Mouse (Mus musculus) G1E-ER4 (cell line): ENCODE data around the gene Ppox. TPM values are rescaled to one million over a fixed set of nuclear protein-coding genes. Genes with fewer than 3 reads are reported as not detected.

Source experiments
- GATA1 ChIP-seq: IDR thresholded peaks from one replicate; pipeline ENCODE4 v1.8.0; 2012; ENCODE audit warnings: low read length, inconsistent platforms
- polyA plus RNA-seq: library from polyadenylated mRNA; stranded (reverse); fragments of >175 nt; gene quantifications from 2 replicates; pipeline ENCODE4 v1.2.3, GENCODE M21; 2012

Ppox gene
- polyA plus RNA-seq, 1 experiment = 38.6 TPM

DNA sequence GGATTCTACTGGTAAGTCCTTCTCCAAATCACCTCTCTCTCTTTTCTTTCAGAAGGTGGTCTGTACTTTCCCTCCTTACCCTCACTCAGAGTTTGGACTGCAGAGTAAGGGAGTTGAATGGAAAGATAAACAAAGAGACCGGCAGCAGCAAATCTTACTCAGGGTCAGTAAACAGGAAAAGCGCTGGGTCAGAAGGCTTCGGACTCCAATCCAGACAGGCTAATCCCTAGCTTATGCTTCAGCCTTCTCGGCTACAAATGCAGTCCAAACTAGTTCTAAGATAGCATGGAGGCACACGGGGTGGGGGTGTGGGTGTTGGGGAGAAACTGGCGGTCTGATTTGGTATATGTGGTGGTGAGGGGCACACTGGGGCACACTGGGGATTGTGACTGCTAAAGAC lies 43.5 kb downstream of the Ppox start:
- TF ChIP-seq GATA1 = no peak

GRCm38 (mm10) chr1:171235791-171236190 lies 45.2 kb downstream of the Ppox start:
- TF ChIP-seq GATA1 = no peak

DNA sequence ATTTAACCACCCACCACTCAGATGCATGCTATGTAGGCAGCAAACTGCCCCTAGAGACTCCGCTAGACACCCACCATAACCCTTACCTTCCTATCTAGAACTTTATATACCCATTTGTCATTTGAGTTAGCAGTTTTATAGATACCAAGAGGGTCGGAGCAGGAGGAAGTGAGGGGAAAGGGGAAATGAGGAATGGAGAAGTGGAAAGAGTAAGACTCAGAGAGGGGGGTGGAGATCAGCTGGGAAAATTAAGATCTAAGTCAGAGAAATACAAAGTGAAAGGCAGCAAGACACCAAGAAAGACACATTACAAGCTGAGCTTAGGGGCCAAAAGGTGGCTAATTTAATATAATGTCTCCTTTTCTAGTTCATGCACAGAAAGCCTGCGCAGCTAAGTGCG lies 46.4 kb downstream of the Ppox start:
- TF ChIP-seq GATA1 = no peak

DNA sequence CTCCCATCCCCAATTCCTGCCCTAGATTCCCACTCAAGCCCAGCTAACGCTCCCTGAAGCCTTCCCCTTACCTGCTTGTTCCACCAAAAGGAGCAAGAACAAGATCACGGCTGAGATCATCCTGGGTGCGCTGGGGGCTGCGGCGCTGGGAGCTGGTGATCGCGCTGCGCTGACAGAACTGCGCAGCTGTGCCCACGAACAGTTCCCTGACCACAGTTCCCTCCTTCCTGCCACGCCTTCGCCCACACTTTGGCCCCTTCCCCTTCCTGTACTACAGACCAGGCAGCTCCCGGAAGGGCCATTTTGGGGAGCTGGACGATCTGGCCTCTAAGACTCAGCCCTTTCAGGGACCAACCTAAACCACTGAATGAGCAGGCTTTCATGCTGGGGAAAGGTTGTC lies 46.9 kb downstream of the Ppox start, which contains the start of gene Fcer1g:
Fcer1g (minus strand) TSS at position 240 of the 400 bp plus-strand sequence.
- no peak for TF ChIP-seq GATA1

DNA sequence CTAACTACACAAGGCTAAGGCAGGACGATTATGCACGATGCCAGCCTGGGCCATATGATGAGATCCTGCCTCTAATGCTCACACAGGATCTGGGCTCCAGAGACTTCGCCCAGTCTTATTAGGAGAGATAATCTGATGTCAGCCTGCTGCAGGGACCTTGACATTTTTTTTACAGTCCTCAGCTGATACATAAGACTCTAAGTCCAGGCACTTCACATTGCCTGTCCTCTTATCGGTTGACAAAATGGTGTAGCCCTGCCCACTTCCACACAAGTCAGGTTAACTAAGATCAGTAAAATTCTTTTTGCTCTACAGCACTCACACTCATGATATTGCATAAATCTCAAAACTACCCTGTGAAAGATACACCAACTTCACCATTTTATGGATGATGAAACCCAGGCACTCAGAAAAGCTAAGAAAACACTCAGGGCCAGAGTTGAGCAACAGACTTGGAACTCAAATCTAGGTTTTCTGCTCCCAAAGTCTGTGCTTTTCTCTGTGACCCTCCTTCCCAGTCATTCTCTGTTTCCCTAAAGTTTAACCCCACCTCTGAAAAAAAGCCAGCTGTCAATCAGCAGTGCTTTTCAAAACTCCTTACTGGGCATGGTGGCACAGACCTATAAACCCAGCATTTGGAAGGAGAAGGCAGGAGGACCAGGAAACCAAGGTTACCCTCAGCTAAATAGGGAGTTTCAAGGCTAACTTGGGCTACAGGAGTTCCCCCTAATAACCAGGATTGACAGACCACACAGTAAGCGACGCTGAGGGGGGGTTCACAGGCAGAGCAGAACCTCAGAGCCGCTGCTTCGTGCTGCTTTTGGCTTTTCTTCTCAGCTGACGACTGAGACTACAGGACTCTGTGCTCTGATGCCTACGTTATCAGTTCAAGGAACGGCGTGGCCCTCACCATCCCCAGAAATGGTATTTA lies 47.9 kb downstream of the Ppox start:
- TF ChIP-seq GATA1 = no peak

DNA sequence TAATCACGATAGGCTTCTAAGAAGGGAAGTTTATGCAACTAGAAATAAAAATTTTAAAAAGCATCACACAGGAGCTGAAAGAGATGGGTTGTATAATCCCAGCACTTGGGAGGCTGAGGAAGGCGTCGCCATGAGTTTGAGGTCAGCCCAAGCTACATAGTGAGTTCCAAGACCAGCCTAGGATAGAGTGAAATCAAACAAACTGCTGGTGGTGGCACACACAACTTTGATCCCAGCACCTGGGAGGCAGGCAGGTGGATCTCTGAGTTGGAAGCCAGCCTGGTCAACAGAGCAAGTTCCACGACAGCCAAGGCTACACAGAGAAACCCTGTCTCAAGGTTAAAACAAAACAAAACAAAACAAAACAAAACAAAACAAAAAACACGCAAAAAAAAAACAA lies 48.6 kb downstream of the Ppox start:
- TF ChIP-seq GATA1 = no peak

- no peak for TF ChIP-seq GATA1
Measured at GRCm38 (mm10) chr1:171231844-171232243, 49.1 kb downstream of the Ppox start.

DNA sequence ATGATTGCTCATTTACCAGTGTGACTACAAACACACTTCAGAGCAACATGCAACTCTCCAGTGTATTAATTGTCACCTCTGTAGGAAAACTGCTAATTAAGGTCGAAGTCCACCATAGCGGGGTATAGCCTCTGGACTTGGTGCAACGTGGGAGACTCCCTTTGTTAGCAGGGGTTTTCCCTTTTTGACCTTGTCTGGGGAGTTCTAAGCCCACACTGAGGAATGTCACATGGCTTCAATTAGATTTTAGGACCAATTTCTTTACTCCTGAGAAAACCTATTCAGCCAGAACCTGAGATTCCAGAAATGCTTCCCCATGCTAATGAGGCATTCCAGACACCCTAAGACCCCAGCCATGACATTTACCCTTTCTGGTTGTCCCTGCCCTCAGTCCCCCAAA lies 50.8 kb downstream of the Ppox start:
- TF ChIP-seq GATA1 = no peak

DNA sequence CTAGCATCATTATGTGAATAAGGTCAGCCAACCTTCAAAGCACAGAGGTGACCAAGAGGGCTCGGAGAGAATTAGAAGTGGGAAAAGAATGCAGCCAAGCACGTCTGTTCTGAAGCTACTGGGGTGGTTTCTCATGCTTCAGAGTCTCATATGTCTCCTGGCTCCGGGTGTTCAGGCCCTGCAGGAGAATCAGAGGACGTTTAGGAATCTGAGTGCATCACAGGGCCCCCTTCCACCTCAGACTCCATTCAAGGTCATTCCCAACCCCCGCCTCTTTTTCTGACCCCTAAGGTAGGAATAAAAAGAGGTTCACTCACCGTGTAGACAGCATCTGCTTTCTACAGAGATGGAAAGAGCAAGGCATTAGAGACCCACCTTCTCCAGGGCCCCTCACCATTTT lies 51.2 kb downstream of the Ppox start:
- TF ChIP-seq GATA1 = no peak

GRCm38 (mm10) chr1:171227879-171228278 lies 53.1 kb downstream of the Ppox start:
- no peak for TF ChIP-seq GATA1

- TF ChIP-seq GATA1 = no peak
Measured at GRCm38 (mm10) chr1:171226780-171227179, 54.2 kb downstream of the Ppox start.

Other genes starting within 250 kb of the Ppox start
- 0.04 and 0.13 TPM in 2 replicates for gene Fcgr3, start 216.3 kb downstream of the Ppox start, polyA plus RNA-seq
- gene Cfap126, start 167.3 kb downstream of the Ppox start, polyA plus RNA-seq = 0.67 and 1.5 TPM in 2 replicates
- gene Sdhc, start 130.6 kb downstream of the Ppox start, polyA plus RNA-seq = 51.9 and 128 TPM in 2 replicates
- gene Mpz, start 130.5 kb downstream of the Ppox start, polyA plus RNA-seq = 0.14 TPM in 1 of 2 replicates, not detected in the other
- gene Pcp4l1, start 84.9 kb downstream of the Ppox start, polyA plus RNA-seq = not detected in 2 replicates
- gene Nr1i3, start 67.2 kb downstream of the Ppox start, polyA plus RNA-seq = 0.40 and 0.42 TPM in 2 replicates
- gene Tomm40l, start 58.7 kb downstream of the Ppox start, polyA plus RNA-seq = 50.2 and 61.5 TPM in 2 replicates
- gene Apoa2, start 56.1 kb downstream of the Ppox start, polyA plus RNA-seq = not detected in 2 replicates
- gene Fcer1g, start 46.8 kb downstream of the Ppox start, polyA plus RNA-seq = not detected in 2 replicates
- gene Adamts4, start 30.8 kb downstream of the Ppox start, polyA plus RNA-seq = 0.09 TPM in 2 replicates
- gene Ndufs2, start 29.8 kb downstream of the Ppox start, polyA plus RNA-seq = 40.4 and 106 TPM in 2 replicates
- gene B4galt3, start 10.9 kb downstream of the Ppox start, polyA plus RNA-seq = 26.9 and 32.7 TPM in 2 replicates
- gene Usp21, start 6.8 kb upstream of the Ppox start, polyA plus RNA-seq = 49.8 and 54.4 TPM in 2 replicates
- gene Ufc1, start 13.8 kb upstream of the Ppox start, polyA plus RNA-seq = 51.5 and 62.9 TPM in 2 replicates
- 25.2 and 28.3 TPM in 2 replicates for gene Dedd, start 48.0 kb upstream of the Ppox start, polyA plus RNA-seq
- gene Nit1, start 64.5 kb upstream of the Ppox start, polyA plus RNA-seq = 14.2 and 16.9 TPM in 2 replicates
- 19.0 and 19.9 TPM in 2 replicates for gene Pfdn2, start 64.5 kb upstream of the Ppox start, polyA plus RNA-seq
- 0.48 and 0.63 TPM in 2 replicates for gene Klhdc9, start 79.6 kb upstream of the Ppox start, polyA plus RNA-seq
- not detected in 2 replicates for gene Nectin4, start 88.9 kb upstream of the Ppox start, polyA plus RNA-seq
- gene Arhgap30, start 107.8 kb upstream of the Ppox start, polyA plus RNA-seq = 0.95 and 1.1 TPM in 2 replicates
- 35.2 and 37.5 TPM in 2 replicates for gene Usf1, start 130.1 kb upstream of the Ppox start, polyA plus RNA-seq
- gene Tstd1, start 137.7 kb upstream of the Ppox start, polyA plus RNA-seq = 0.22 TPM in 1 of 2 replicates, not detected in the other
- not detected in 2 replicates for gene F11r, start 156.3 kb upstream of the Ppox start, polyA plus RNA-seq
- 12.2 and 15.6 TPM in 2 replicates for gene Alyref2, start 222.3 kb upstream of the Ppox start, polyA plus RNA-seq